ENCODE assay signal across 9 mouse cellular contexts in genomic region chr3:153668447-153669290, GRCm38 (mm10). TPM values are rescaled to one million over a fixed set of nuclear protein-coding genes. Genes with fewer than 3 reads are reported as not detected.
DNase-seq lines count a peak whose midpoint lies in the region; ATAC-seq and TF ChIP-seq lines count a peak whose summit lies in the region.
"Had no signal": no experiment of that assay in that cellular context is flagged by ENCODE, and none has a peak within 500 bp of the region (broad histone marks: within the 10 kb centered on the region; RNA-seq: fewer than 3 reads in every experiment).

No protein-coding gene starts in this region.

- TF ChIP-seq CTCF in gastrocnemius, adult 2 months (IDR thresholded peaks at IDR 0.05): no peak

- peaks cover 7% of the 10 kb centered on the region; the same call in 1 of the 2 replicates for H3K4me1 ChIP-seq in heart, embryonic 16.5 days (ENCODE audit: control insufficient read depth, insufficient read depth, low read length)
- peaks cover 75% of the 10 kb centered on the region for H3K4me1 ChIP-seq in liver, embryonic 12.5 days
- H3K4me1 ChIP-seq in forebrain, embryonic 16.5 days (replicated peaks; ENCODE audit: control insufficient read depth, insufficient read depth, low read length): peaks cover 6% of the 10 kb centered on the region; the same call in 1 of the 2 replicates

- H3K4me3 ChIP-seq in heart, embryonic 16.5 days (ENCODE audit: low read length): no peak overlapping the region
- no peak overlapping the region for H3K4me3 ChIP-seq in liver, embryonic 12.5 days
- no peak overlapping the region for H3K4me3 ChIP-seq in gastrocnemius, adult 2 months
- H3K4me3 ChIP-seq in forebrain, embryonic 16.5 days (replicated peaks; ENCODE audit: low read length): no peak overlapping the region

- DNase-seq in 3T3-L1 (ENCODE audit: low read depth, low spot score): peak; percentile 34
- peak; percentile 33 for DNase-seq in Muller cell, postnatal 12 days (ENCODE audit: inconsistent ontology term)
- DNase-seq in urinary bladder, postnatal 36 days (ENCODE audit: low spot score in 2 of 2): no peak
- DNase-seq in gastrocnemius, adult 2 months: no peak
- DNase-seq: right cerebral cortex, postnatal 14 days had no signal

- H3K36me3 ChIP-seq in heart, embryonic 16.5 days (ENCODE audit: control insufficient read depth, insufficient read depth): no peaks in the 10 kb centered on the region
- H3K36me3 ChIP-seq in liver, embryonic 12.5 days: no peaks in the 10 kb centered on the region; the same call in 1 of the 2 replicates
- H3K36me3 ChIP-seq in forebrain, embryonic 16.5 days (ENCODE audit: control insufficient read depth, insufficient read depth): no peaks in the 10 kb centered on the region

- H3K9me3 ChIP-seq in heart, embryonic 16.5 days (replicated peaks; ENCODE audit: control insufficient read depth, low read length): no peaks in the 10 kb centered on the region
- no peaks in the 10 kb centered on the region for H3K9me3 ChIP-seq in liver, embryonic 12.5 days (replicated peaks)
- H3K9me3 ChIP-seq in forebrain, embryonic 16.5 days (ENCODE audit: control insufficient read depth, low read length): no peaks in the 10 kb centered on the region

- H3K27ac ChIP-seq in heart, embryonic 16.5 days (ENCODE audit: low read length): no peak overlapping the region
- no peak overlapping the region for H3K27ac ChIP-seq in liver, embryonic 12.5 days
- no peak overlapping the region for H3K27ac ChIP-seq in gastrocnemius, adult 2 months
- no peak overlapping the region for H3K27ac ChIP-seq in forebrain, embryonic 16.5 days (ENCODE audit: low read length)

- H3K9ac ChIP-seq in heart, embryonic 16.5 days (ENCODE audit: low read length): no peak overlapping the region
- H3K9ac ChIP-seq in liver, embryonic 12.5 days: no peak overlapping the region
- no peak overlapping the region for H3K9ac ChIP-seq in forebrain, embryonic 16.5 days (replicated peaks; ENCODE audit: low read depth, low read length)

- intact Hi-C loops in gastrocnemius, adult 2 months (cut with DNase I): no loop called here

- 70% methylated on average over 21 of the region's 21 CpGs for WGBS in heart, embryonic 16.5 days
- 80% methylated on average over 21 of the region's 21 CpGs for WGBS in liver, embryonic 12.5 days (ENCODE audit: insufficient replicate concordance)
- 74% methylated on average over 21 of the region's 21 CpGs for WGBS in forebrain, embryonic 16.5 days

- ATAC-seq in heart, embryonic 16.5 days (replicated peaks; ENCODE audit: extremely low read depth, insufficient read depth, low FRiP score): peak; percentile 77
- ATAC-seq in liver, embryonic 12.5 days: peak; percentile 35
- ATAC-seq in monocyte, adult 5-6 weeks (replicated peaks; ENCODE audit: insufficient number of reproducible peaks, low FRiP score, low TSS enrichment, poor library complexity, severe bottlenecking): no peak
- ATAC-seq in forebrain, embryonic 16.5 days: no peak

- H3K4me2 ChIP-seq in heart, embryonic 16.5 days (ENCODE audit: low read depth, low read length): no peak overlapping the region
- H3K4me2 ChIP-seq in liver, embryonic 12.5 days: no peak overlapping the region
- no peak overlapping the region for H3K4me2 ChIP-seq in forebrain, embryonic 16.5 days (ENCODE audit: low read length)

- H3K27me3 ChIP-seq in heart, embryonic 16.5 days (ENCODE audit: control insufficient read depth, insufficient read depth, low read length): no peaks in the 10 kb centered on the region
- no peaks in the 10 kb centered on the region for H3K27me3 ChIP-seq in liver, embryonic 12.5 days (replicated peaks)
- no peaks in the 10 kb centered on the region for H3K27me3 ChIP-seq in forebrain, embryonic 16.5 days (replicated peaks; ENCODE audit: control insufficient read depth, insufficient read depth, low read length)

RNA-seq across cellular contexts. Expression of gene St6galnac3, which starts 56.3 kb away (rescaled TPM):
- polyA plus RNA-seq in heart, embryonic 16.5 days (2015; fragmentation: Nextera tagmentation; extraction: Ambion mirVana): 20.1 and 20.8 TPM in 2 replicates
- 12.9 and 13.6 TPM in 2 replicates for polyA plus RNA-seq in liver, embryonic 12.5 days (2016; fragmentation: Nextera tagmentation; extraction: Ambion mirVana)
- 1 to 10 TPM; 1.3 to 2.6 TPM for total RNA-seq in gastrocnemius, adult 2 months (2021)
- 5.4 to 17.1 TPM (median 7.9 TPM) in 3 replicates for total RNA-seq in monocyte, adult 5-6 weeks (2017)
- 23.5 and 23.7 TPM in 2 replicates for polyA plus RNA-seq in forebrain, embryonic 16.5 days (2015; fragmentation: Nextera tagmentation; extraction: Ambion mirVana)

Comparison
In these comparisons a context has a peak if more than half of its experiments do, and no peak if none do; other contexts are left out.
1. DNase-seq: peak in 3T3-L1 (single experiment) and Muller cell, postnatal 12 days (single experiment); none in urinary bladder, postnatal 36 days (0 of 2) and gastrocnemius, adult 2 months (single experiment).
2. ATAC-seq: peak in heart, embryonic 16.5 days (single experiment) and liver, embryonic 12.5 days (single experiment); none in monocyte, adult 5-6 weeks (single experiment) and forebrain, embryonic 16.5 days (single experiment).